Mouse (Mus musculus) kidney, embryonic 16.5 days (tissue): ENCODE results near the gene Cnst. TPM values are rescaled to one million over a fixed set of nuclear protein-coding genes. Genes with fewer than 3 reads are reported as not detected.

Source experiments
- ATAC-seq: fragments of 200-750 bp; cut with Nextera tagmentation; 2 replicates; pipeline ENCODE4 v1.8.0; 2017; ENCODE audit warnings: moderate TSS enrichment; ENCODE audit not compliant: low FRiP score, low TSS enrichment
- H3K27ac ChIP-seq: fragments of 300-500 bp; sonication (generic); 2 replicates; pipeline ENCODE4 v1.5.1; 2014; ENCODE audit warnings: low read length
- H3K27me3 ChIP-seq: fragments of 300-500 bp; sonication (generic); 2 replicates; pipeline ENCODE4 v1.6.1; 2014; ENCODE audit warnings: low read length, control low read depth, mixed read lengths; ENCODE audit not compliant: insufficient read depth
- H3K36me3 ChIP-seq: fragments of 300-500 bp; sonication (generic); 2 replicates; pipeline ENCODE4 v1.6.1; 2014; ENCODE audit warnings: low read length, control low read depth, mixed read lengths; ENCODE audit not compliant: insufficient read depth
- H3K4me1 ChIP-seq: fragments of 300-500 bp; sonication (generic); 2 replicates; pipeline ENCODE4 v1.6.1; 2014; ENCODE audit warnings: low read length, control low read depth, mixed read lengths; ENCODE audit not compliant: insufficient read depth
- H3K4me2 ChIP-seq: fragments of 300-500 bp; sonication (generic); replicated peaks from 2 replicates; pipeline ENCODE4 v1.6.1; 2014; ENCODE audit warnings: low read depth, low read length
- H3K4me3 ChIP-seq: fragments of 300-500 bp; sonication (generic); 2 replicates; pipeline ENCODE4 v1.5.1; 2014; ENCODE audit warnings: mild to moderate bottlenecking, low read length
- H3K9ac ChIP-seq: fragments of 300-500 bp; sonication (generic); replicated peaks from 2 replicates; pipeline ENCODE4 v1.6.1; 2014; ENCODE audit warnings: low read length
- H3K9me3 ChIP-seq: fragments of 300-500 bp; sonication (generic); 2 replicates; pipeline ENCODE4 v1.6.1; 2016; ENCODE audit warnings: low read length, control low read depth
- WGBS: fragments of 180-500 bp; shearing (Covaris S2); extraction: QIAGEN DNeasy Blood & Tissue Kit; methylation state at CpG from one replicate; pipeline ENCODE4 v1.1.7; 2014; 5-methylcytosine and 5-hydroxymethylcytosine counted together
- polyA plus RNA-seq: library from polyadenylated mRNA; unstranded; fragments of >200 nt; fragmentation: Nextera tagmentation; extraction: Ambion mirVana; gene quantifications from 2 replicates; pipeline ENCODE4 v1.2.1, GENCODE M21; 2015

Gene Cnst
- polyA plus RNA-seq, 1 experiment from 2014 or later = 16.3 TPM

- H3K36me3 ChIP-seq = no peaks in the 10 kb centered on the region
- H3K9me3 ChIP-seq = no peaks in the 10 kb centered on the region
- WGBS = 56% methylated on average over 7 of the region's 7 CpGs
- no peaks in the 10 kb centered on the region for H3K27me3 ChIP-seq
- no peak overlapping the region for H3K9ac ChIP-seq
- H3K4me3 ChIP-seq = no peak overlapping the region
- no peak overlapping the region for H3K27ac ChIP-seq
- no peak for ATAC-seq
- H3K4me2 ChIP-seq = no peak overlapping the region
- H3K4me1 ChIP-seq = peaks cover 12% of the 10 kb centered on the region; the same call in 1 of the 2 replicates
Measured at GRCm38 (mm10) chr1:179552751-179553150, 6.6 kb downstream of the Cnst start.

DNA sequence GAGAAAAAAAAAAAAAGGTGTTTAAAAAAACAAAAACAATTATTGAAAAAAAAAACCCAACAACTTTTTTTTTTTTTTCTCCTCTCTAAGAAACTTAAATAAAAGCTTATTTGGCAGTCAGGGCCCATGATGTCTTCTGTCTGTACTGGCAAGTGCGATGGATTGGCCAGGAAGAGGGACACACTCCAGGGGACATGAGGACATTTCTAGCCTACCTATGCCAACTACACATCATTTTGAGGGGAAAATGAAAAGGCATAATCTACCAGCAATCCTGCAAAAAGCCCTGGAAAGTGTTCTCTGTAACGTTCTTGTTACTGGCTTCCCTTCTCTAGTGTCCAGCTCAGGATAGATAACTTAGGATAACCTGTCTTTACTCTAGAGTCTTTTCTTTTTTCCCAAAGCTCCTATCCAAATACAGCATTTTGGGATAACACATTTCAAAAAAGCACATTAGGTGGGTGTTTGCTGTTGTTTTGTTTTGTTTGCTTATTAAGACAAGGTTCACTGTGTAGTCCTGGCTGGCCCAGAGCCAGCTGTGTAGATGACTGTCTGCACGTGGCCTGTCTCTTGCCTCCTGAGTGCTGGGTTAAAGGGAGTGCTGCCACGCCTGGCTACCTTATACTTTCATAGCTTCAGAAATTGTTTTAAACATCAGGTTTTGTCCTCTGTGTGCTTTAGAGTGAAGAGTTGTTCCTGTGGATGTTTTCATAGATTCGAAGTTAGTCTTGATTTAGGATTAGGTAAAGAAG is 7.2 kb downstream of the Cnst start:
- no peaks in the 10 kb centered on the region for H3K36me3 ChIP-seq
- H3K4me3 ChIP-seq = no peak overlapping the region
- H3K4me2 ChIP-seq = no peak overlapping the region
- 0 out of 2 replicates have a peak, but pooled peaks cover 8% of the 10 kb centered on the region for H3K4me1 ChIP-seq
- no peaks in the 10 kb centered on the region for H3K27me3 ChIP-seq
- H3K27ac ChIP-seq = no peak overlapping the region
- H3K9ac ChIP-seq = no peak overlapping the region
- no peak for ATAC-seq
- WGBS = 56% methylated on average over 5 of the region's 5 CpGs
- H3K9me3 ChIP-seq = no peaks in the 10 kb centered on the region

- ATAC-seq = no peak
- H3K4me3 ChIP-seq = no peak overlapping the region
- H3K27me3 ChIP-seq = no peaks in the 10 kb centered on the region
- no peak overlapping the region for H3K9ac ChIP-seq
- H3K4me2 ChIP-seq = no peak overlapping the region
- 0 out of 2 replicates have a peak, but pooled peaks cover 6% of the 10 kb centered on the region for H3K4me1 ChIP-seq
- no peaks in the 10 kb centered on the region for H3K9me3 ChIP-seq
- H3K36me3 ChIP-seq = no peaks in the 10 kb centered on the region
- 82% methylated on average over 4 of the region's 4 CpGs for WGBS
- no peak overlapping the region for H3K27ac ChIP-seq
Measured at GRCm38 (mm10) chr1:179553949-179554347, 7.8 kb downstream of the Cnst start.

- Histone ChIP-seq H3K36me3 (no peaks in the 10 kb centered on the region), H3K27me3 (no peaks in the 10 kb centered on the region), H3K4me1 (peaks cover 17% of the 10 kb centered on the region; the same call in 1 of the 2 replicates), H3K4me2 (no peak overlapping the region), H3K4me3 (no peak overlapping the region), H3K9ac (no peak overlapping the region), H3K27ac (no peak overlapping the region), H3K9me3 (no peaks in the 10 kb centered on the region)
- ATAC-seq = no peak
- WGBS = 90% methylated on average over 3 of the region's 3 CpGs
Measured at GRCm38 (mm10) chr1:179556921-179557320, 10.8 kb downstream of the Cnst start.

DNA sequence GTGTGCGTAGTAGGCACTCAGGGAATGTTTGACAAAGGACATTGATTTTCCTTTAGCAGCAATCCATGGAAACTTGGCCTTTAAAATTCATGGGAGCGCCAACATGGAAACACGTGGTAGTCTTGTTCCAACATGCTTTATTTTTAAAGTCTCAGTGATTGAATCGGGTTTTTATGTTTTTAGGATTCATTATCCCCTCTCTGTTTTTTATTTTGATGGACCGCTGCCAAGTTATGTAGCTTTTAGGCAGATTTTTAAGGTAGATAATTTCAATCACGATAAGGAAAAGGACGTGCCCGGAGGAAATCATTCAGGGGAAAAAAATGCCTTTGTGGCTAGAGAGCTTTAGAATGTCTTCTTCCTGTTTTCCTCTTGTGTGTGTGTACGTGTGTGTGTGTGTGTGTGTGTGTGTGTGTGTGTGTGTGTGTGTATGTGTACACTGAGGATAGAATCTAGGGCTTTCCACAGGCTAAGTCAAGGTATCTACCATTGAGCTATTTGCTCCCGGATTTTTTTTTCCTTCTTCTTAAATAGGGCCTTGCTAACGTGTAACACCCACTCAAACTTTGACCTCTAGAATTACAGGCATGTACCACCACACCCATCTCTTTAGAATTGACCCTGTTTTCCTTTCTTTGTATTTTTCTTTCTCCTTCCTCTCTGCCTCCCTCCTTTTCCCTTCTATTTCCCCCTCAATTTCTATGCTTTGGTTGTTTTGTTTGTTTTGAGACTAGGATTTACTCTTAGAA is 13.4 kb downstream of the Cnst start:
- H3K4me3 ChIP-seq = no peak overlapping the region
- no peak overlapping the region for H3K4me2 ChIP-seq
- H3K36me3 ChIP-seq = no peaks in the 10 kb centered on the region
- peak overlapping the region; percentile 64 for H3K27ac ChIP-seq
- 53% methylated on average over 11 of the region's 11 CpGs for WGBS
- H3K9me3 ChIP-seq = no peaks in the 10 kb centered on the region
- H3K27me3 ChIP-seq = no peaks in the 10 kb centered on the region
- H3K4me1 ChIP-seq = peaks cover 19% of the 10 kb centered on the region
- H3K9ac ChIP-seq = no peak overlapping the region
- ATAC-seq = no peak

DNA sequence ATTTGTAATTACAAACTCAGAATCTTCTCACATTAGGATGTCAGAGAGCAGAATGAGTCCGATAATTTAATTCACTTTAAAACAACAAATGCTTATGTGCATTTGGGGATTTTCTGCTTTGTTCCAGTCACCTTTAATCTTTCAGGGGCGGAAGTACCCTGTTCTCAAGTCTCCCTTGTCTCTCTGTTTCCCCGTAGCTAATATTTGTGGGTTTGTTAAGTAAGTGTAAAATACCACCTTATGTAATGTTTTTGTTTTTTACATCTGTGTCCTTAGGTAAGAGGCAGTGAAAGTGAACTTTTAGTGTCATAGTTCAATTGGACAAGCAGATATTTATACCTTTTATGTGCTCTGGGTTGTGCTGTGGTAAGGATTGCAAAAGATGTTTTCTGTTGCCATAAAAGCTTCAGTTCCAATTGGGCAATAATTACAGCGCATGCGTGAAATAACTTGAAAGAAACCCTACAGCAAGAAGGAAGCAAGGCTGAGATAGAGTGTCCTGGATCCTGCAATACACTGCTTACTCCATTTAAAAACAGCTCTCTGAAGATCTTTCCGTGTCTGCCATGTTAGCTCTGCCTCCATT is 14.8 kb downstream of the Cnst start:
- H3K36me3 ChIP-seq = no peaks in the 10 kb centered on the region
- 60% methylated on average over 6 of the region's 6 CpGs for WGBS
- peaks cover 19% of the 10 kb centered on the region for H3K4me1 ChIP-seq
- H3K4me2 ChIP-seq = no peak overlapping the region
- H3K9ac ChIP-seq = no peak overlapping the region
- H3K9me3 ChIP-seq = no peaks in the 10 kb centered on the region
- ATAC-seq = no peak
- no peak overlapping the region for H3K27ac ChIP-seq
- no peaks in the 10 kb centered on the region for H3K27me3 ChIP-seq
- H3K4me3 ChIP-seq = no peak overlapping the region

GRCm38 (mm10) chr1:179563211-179563610 is 17.0 kb downstream of the Cnst start:
- ATAC-seq = 0 out of 2 replicates have a peak, but pooled peaks have one; percentile 44
- Histone ChIP-seq H3K9ac (no peak overlapping the region), H3K4me1 (peaks cover 24% of the 10 kb centered on the region), H3K4me2 (no peak overlapping the region), H3K9me3 (no peaks in the 10 kb centered on the region), H3K27me3 (no peaks in the 10 kb centered on the region), H3K36me3 (no peaks in the 10 kb centered on the region), H3K4me3 (no peak overlapping the region), H3K27ac (no peak overlapping the region)
- WGBS = 66% methylated on average over 4 of the region's 4 CpGs

- no peaks in the 10 kb centered on the region for H3K36me3 ChIP-seq
- H3K27ac ChIP-seq = no peak overlapping the region
- WGBS = 36% methylated on average over 5 of the region's 5 CpGs
Measured at GRCm38 (mm10) chr1:179563926-179564325, 17.8 kb downstream of the Cnst start.

GRCm38 (mm10) chr1:179567558-179567957 is 21.4 kb downstream of the Cnst start:
- H3K27me3 ChIP-seq = no peaks in the 10 kb centered on the region
- 62% methylated on average over 7 of the region's 7 CpGs for WGBS

More at GRCm38 (mm10) chr1:179563926-179564325, 17.8 kb downstream of the Cnst start:
- Histone ChIP-seq H3K4me2 (no peak overlapping the region), H3K4me1 (peaks cover 24% of the 10 kb centered on the region), H3K9me3 (no peaks in the 10 kb centered on the region), H3K9ac (no peak overlapping the region), H3K27me3 (no peaks in the 10 kb centered on the region), H3K4me3 (no peak overlapping the region)
- no peak for ATAC-seq

More at GRCm38 (mm10) chr1:179567558-179567957, 21.4 kb downstream of the Cnst start:
- Histone ChIP-seq H3K9me3 (no peaks in the 10 kb centered on the region), H3K4me2 (no peak overlapping the region), H3K9ac (no peak overlapping the region), H3K27ac (no peak overlapping the region), H3K36me3 (no peaks in the 10 kb centered on the region), H3K4me3 (no peak overlapping the region), H3K4me1 (peaks cover 17% of the 10 kb centered on the region)
- no peak for ATAC-seq
